1 mouse cellular context compared by ENCODE assay signal in the genomic region with DNA sequence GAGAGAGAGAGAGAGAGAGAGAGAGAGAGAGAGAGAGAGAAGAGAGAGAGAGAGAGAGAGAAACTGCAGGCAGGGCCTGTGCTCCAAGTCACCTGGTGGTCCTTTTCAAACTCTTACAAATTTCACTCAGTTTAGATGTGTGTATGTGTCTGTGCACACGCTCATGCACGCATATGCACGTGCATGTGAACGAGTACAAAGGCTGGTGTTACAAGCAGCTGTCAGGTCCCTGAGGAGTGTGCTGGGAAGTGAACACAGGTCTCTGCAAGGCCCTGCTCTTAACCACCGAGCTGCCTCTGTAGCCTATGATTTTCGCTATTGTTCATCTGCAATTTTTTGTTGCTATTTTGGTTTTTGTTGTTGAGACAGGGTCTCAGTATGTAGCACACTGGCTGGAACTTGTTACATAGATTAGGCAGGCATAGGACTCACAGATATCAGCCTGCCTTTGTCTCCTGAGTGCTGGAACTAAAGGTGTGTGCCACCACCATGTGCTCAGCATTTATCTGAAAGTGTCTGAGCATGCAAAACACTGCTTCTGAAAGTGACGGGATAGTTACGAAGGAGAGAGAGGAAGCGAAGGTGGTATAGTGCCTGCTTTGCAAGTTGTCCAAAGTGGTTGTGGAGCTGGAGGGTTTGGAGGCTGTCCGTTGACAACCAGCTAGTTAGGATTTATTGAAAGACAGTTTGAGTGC.
A peak's percentile ranks its signal among the peaks of the same experiment; 100 is the strongest.
TF ChIP-seq lines count a peak whose summit lies in the region.

No protein-coding gene starts in this region.

TF ChIP-seq in CH12.LX, 34 proteins besides CTCF, POLR2A, EP300 and RAD21 (continued from another document):
- TF ChIP-seq RCOR1 (conservative IDR thresholded peaks at IDR 0.05; ENCODE audit: low read depth, low read length), result 0 out of 2 replicates have a peak, but pooled peaks have one; percentile 9
- peak; percentile 78 for TF ChIP-seq MXI1 (IDR thresholded peaks at IDR 0.05; ENCODE audit: low read depth, low read length)
- TF ChIP-seq ZC3H11A (IDR thresholded peaks at IDR 0.05; ENCODE audit: low read depth, low read length), result no peak
- peak; percentile 17; the same call in 1 of the 2 replicates for TF ChIP-seq ZMIZ1 (IDR thresholded peaks at IDR 0.05; ENCODE audit: low read depth, low read length)
- no peak for TF ChIP-seq POLR2AphosphoS2 (IDR thresholded peaks at IDR 0.05; ENCODE audit: low read depth, low read length)
- no peak for TF ChIP-seq USF2 (conservative IDR thresholded peaks at IDR 0.05; ENCODE audit: low read depth, low read length)
- TF ChIP-seq MAX (IDR thresholded peaks at IDR 0.05; ENCODE audit: low read length), result peak; percentile 89
- no peak for TF ChIP-seq USF1 (IDR thresholded peaks at IDR 0.05; ENCODE audit: low read depth, low read length)
- no peak for TF ChIP-seq CHD1 (IDR thresholded peaks at IDR 0.05; ENCODE audit: low read depth, low read length)
- peak; percentile 34; the same call in 1 of the 2 replicates for TF ChIP-seq SIN3A (IDR thresholded peaks at IDR 0.05; ENCODE audit: low read length)
TF ChIP-seq in CH12.LX: peak in this region for 14.
